Mouse (Mus musculus) Muller cell, postnatal 12 days (primary cell): ENCODE results near the gene Sort1.
A peak's percentile ranks its signal among the peaks of the same experiment; 100 is the strongest.

Experiments used
- DNase-seq: peaks from one replicate; pipeline ENCODE4 v3.0.0-alpha.2; 2015; ENCODE audit errors: inconsistent ontology term

Gene Sort1

DNA sequence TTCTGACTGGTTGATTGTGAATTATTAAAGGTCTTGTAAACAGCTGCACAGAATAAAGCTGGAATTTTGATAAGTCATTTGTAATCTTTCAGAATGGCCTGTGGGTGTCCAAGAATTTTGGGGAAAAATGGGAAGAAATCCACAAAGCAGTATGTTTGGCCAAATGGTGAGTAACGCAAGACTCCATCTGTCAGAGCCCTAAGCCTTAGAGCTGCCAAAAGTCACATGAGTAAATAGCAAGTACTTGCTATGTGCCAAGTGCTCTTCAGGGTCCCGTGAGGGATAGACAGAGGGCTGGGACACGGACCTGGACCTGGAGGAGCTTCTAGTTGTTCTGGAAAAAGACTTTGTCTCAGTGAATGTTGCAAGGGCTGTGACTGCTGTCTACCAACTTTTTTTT lies 44.0 kb downstream of the Sort1 start:
- DNase-seq: peak; percentile 29

DNA sequence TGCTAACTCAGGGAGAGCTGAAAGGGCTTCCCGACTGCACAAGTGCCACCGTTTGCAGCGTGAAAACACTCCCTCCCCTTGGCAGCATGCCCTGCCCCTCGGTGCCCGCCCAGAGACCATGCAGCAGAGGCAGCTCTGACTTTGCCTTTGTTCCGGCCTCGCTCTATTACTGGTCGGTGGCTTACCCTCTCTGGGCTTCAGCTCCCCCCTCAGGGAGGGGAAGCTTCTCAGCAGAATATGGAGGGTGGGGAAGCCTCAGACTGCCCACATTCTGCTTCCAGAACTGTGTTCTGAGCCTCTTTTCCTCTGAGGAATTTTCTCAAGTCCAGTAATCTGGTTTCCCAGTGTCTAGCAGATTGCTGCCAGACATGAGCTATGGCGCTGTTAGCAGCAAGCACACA lies 44.6 kb downstream of the Sort1 start:
- DNase-seq: peak; percentile 70

DNA sequence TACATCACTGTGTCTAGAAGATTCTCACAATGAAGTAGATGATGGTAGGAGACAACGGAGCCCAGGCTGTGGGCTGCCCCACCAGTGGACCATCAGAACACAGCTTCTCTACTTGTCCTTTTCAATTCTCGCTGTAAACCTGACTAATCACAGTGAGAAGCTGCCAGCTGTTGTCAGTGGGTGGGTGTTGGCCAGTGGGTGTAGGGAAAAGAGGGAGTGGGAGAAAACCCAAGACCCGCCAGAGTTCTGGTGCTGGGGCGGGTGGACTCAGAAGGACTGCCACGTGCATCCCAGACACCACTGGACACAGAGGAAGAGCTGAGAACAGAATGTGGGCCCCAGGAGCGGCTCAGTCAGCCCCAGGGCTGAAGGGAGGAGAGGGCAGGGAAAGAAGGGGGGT lies 46.9 kb downstream of the Sort1 start:
- no peak for DNase-seq

DNA sequence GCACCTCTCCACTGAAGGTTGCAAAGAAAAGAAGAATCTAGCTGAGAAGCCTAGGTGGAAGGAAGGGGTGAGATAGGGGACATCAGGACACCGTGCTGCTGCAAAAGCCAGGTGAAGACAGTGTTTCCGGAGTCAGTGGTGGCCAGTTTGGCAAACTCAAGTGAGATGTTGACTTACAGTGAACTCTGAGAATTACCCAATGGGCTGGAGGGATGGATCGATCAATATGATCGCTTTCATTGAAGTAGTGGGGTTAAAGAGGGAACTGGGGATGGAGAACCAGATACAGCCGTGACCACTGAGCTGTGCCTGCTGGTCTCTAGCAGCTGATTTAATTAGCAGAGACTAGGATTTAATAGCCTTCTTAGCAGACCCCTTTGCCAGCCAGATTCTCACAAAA lies 53.0 kb downstream of the Sort1 start:
- DNase-seq: no peak

DNA sequence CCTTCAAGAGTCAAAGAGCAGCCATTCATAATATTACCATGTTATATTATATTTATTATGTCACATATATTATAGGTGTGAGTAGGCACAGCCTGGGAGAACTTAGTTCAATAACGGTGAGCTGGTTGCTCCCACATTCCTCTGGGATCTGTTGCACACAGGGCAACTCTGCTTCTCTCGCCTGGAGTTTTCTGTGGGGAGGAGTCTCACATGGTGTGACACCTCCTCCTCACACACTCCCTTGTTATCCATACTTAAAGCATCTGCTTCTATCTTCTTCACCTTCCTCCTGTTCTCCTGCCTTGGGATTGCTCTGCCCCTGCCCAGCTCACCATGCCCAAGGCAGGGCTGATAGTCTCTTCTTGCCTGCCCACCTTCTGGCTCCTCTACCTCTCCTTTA lies 57.2 kb downstream of the Sort1 start:
- DNase-seq: no peak

DNA sequence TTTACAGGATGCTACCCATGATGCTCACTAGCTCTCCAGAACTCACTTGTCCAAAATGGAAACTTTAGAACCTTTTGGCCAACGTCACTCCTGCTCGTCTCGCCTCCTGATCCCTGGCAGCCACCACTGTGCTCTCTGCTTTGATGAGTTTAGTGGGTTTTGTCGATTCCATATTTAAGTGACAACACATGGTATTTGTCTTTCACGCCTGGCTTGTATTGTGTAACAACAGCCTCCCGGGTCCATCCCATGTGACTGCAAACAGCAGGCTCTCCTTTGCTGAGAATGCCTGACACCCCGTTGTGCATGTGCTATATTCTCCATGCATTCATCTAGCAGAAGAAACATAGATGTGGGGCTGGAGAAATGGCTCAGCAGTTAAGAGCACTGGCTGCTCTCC lies 58.3 kb downstream of the Sort1 start:
- no peak for DNase-seq

DNA sequence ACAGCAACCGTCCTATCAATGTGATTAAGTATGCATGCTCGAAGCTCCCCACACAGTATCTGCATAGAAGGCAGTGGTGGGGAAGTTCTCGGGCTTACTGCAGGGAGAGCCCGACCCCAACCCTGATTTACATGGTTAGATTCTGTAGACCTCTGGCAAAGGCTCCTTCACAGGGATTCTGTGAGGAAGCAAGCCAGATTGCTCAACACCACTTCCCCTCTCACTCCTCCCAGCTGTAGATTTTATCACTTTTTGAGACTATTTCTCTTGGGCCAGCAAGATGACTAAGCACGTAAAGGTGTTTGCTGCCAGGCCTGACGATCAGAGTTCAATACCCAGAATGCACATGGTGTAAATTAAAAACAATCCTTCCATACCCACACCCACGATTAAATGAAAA lies 62.0 kb downstream of the Sort1 start:
- no peak for DNase-seq

DNA sequence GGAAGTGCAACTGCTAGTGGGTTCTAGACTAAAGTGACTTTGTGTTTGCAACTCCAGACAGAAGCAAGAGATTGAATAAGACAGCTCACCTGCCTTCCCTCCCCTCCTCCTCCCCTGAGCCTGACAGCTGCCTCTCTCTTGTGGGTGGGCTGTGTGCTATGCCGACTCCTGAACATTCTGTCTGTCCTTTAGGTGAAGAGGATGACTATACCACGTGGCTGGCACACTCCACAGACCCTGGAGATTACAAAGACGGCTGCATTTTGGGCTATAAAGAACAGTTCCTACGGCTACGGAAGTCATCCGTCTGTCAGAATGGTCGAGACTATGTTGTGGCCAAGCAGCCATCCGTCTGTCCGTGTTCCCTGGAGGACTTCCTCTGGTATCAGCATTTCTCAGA lies 64.5 kb downstream of the Sort1 start:
- no peak for DNase-seq

DNA sequence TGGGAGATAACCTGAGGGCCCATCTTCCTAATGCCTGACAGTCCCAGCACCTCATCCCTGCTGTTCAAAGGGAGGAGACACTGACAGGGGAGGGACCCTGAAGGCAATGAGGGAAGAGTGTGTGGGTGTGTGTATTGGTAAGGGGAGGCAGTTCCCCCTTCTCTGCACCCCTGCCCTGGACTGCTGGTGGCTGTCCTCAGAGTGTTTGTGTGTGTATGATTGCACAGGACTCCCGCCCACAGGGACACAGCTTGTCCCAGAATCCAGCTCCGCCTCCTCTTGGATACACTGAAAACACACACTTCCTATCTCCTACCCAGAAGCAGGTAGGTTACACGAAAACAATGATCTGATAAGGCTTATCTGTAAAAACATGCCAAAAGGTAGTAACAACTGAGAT lies 71.4 kb downstream of the Sort1 start:
- DNase-seq: no peak

DNA sequence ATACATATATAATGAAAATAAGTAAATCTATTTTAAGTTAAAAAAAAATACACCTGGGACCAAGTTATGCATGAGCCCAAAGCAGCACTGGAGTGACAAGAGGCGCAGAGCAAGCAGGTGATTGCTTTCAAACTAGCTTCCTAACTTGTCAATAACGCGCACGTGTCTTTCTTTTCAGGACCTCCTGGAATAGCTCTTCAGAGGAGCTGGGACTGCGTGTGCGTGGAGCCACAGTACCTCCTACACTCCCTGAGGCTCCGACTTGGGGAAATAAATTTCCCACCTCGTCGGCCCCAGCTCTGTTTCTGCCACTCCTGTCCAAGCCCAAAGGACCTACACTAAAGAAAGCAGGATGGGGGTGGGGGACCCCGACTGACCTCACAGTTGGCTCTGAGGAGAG lies 73.2 kb downstream of the Sort1 start:
- no peak for DNase-seq

DNA sequence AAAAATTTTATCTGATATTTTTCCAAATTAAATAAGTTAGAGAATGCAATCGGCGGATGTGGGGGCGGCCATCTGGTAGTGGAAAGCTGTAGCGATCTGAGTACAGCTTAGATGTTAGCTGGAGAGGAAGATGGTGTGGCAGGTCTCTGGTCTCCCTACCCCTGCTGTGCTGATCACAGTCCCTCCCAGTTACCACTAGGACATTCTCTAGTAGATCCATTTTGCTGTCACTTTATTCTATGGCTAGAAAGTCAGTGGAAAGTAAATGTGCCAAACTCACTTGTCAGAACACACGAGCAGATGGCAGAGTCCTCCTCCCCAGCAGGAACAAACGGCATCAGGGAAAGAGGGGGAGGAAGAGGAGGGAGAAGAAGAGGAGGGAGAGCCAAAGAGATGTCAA lies 74.6 kb downstream of the Sort1 start:
- no peak for DNase-seq

DNA sequence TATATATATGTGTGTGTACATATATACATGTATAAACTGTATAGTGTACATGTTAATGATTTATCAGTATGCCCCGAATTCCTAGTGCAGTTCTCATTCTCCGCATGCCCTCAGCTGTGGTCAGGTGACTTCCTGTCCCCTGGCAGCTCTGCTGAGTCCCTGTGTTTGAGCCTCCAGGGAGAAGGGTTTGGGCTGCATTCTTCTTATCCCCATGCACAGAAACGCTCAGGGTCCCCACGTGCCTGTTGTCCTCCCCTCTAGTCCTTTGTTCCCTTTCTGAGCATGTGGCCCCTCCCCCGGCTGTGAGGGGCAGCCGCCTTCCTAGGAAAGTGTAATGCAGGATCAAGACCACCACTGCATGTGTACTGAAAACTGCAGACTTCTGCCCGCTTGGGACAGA lies 77.0 kb downstream of the Sort1 start:
- DNase-seq: no peak

DNA sequence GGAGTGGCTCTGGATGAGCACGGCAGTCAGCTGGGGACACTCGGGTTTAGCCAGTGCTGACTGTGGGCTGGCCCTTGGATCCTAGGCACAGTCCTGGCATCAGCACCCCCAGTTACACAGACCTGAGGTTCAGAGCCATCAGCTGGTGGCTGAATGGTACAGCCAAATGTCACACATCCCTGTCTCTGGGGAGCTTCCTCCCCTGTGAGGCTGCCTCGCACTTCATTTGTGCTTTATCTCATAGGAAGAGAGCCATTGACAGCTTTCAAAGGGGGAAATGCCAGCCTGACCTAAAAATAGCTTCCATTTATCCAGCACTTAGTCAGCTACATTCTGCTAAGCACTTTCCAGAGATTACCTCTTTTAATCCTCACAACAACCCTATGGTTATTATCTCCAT lies 79.7 kb downstream of the Sort1 start:
- no peak for DNase-seq

DNA sequence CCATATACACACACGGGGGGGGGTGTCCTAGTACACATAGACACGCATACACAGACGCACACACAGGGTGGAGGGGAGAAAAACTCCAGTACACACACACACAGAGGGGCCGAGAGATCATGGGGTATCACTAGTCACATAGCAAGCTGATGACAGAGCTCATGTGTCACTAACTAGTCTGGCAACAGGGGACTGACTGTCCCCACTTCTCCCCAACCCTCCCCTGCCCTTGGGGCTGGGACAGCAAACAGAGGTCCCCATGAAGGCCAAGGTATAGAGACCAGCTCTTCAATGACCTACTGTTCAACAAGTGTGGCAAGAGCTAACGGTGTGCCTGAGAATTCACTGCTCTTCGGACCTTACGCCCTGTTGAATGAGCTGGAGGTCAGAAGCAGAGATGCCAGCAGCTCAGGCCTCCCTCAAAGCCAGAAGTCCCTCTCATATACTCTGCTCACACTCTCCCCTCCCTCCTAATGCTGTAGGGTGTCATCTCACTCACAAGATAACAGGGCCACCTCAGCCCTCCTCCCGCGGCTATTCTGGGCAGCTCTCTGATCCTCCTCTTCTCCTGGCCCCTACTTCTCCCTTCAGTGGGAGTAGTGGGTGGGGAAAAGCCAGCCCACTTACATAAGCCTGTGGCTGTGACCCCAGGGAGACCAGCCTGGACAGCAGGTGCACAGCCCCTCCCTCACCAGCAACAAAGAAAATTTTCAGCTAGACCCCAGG lies 80.6 kb downstream of the Sort1 start, which contains the start of gene Mybphl:
TSS of gene Mybphl (plus strand) at position 642 of the 726 bp plus-strand sequence.
- DNase-seq: no peak

DNA sequence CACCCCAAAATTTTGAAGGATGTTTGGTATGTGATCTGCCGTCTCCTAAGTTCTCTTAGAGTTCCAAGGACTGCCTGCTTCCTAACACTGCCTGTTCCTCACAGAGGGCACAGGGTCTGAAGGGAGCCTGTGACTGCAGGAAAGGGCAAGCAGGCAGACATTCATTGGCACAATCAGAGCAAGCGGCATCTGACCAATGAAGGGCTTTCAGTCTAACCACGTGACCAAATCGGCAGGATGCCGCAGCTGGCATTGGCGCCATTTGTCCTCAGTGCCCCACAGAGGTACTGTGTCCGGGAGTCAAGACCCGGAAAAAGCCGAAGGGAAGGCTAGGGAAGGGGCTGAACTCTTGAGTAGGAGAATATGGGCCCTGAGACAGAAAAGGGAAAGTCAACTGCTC lies 83.3 kb downstream of the Sort1 start:
- no peak for DNase-seq

DNA sequence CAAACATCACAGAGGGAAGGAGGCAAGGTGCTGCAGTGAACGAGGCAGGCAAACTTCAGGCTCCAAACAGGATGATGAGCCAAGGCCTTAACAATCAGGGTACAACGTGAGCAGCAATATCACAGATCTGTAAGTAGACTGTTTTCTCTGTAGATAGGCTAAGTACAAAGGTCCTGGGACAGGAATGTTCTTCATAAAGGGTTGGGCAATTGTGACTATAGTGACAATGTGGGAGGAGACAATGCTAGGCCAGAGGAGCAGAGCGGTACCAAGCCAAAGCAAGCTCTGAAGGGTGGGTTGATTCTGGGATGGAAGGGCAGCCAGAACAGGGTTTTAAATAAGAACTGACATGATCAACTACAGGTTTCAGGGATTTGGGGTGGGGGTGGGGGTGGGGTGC lies 83.9 kb downstream of the Sort1 start:
- no peak for DNase-seq

DNA sequence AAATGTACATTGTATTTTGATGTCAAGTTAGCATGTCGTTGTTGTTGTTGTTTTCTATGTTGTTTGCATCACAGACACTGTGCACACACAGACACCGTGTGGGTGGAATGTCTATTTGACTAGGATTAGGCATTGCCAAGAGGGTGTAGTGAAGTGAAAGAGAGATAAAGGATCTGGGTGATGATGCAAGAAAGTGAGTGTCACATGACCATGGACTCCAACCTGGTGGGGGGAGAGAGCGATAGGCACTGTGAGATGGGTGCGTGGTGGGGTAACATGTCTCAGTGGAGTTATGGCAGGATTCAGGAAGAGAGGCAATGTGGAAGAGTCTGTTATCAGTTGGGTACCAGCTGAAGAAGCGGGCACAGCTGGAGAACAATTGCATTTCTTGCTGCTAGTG lies 84.8 kb downstream of the Sort1 start:
- DNase-seq: no peak

DNA sequence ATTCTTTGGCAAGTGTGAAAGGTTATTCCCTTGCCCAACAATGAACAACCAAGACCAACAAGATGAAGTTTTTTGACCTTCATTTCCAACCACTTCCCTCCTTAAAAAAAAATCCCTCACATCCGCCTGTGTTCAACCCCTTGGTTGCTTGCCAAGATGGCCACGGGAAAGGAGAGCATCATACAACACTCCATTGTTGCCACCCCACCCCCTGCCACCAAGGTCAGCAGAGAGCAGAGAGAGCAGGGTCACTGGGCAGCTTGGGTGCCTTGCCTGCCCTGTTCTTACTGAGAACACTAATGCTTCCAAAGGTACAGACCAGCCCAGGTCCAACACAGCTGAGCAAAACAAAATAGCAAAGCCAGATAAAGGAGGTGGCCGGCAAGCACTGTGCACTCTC lies 88.4 kb downstream of the Sort1 start:
- DNase-seq: peak; percentile 69

DNA sequence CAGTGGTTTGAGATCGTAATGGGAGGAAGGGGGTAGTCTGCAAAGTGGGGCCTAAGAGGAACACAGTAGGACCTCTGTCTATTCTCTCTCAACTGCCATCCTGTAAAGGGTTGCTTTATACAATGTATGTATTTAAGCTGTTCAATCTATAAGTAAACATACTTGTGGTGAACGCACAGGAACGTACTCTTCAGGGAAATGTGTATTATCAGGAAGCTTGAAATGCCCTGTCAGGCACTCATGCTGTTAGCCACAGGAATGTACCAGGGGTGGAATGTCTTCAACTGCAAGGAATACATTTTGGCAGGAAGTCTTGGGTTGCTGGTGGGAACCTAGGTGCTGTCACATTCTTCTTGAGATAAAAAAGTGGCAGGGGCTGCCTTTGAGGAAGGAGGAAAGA lies 88.8 kb downstream of the Sort1 start:
- no peak for DNase-seq

DNA sequence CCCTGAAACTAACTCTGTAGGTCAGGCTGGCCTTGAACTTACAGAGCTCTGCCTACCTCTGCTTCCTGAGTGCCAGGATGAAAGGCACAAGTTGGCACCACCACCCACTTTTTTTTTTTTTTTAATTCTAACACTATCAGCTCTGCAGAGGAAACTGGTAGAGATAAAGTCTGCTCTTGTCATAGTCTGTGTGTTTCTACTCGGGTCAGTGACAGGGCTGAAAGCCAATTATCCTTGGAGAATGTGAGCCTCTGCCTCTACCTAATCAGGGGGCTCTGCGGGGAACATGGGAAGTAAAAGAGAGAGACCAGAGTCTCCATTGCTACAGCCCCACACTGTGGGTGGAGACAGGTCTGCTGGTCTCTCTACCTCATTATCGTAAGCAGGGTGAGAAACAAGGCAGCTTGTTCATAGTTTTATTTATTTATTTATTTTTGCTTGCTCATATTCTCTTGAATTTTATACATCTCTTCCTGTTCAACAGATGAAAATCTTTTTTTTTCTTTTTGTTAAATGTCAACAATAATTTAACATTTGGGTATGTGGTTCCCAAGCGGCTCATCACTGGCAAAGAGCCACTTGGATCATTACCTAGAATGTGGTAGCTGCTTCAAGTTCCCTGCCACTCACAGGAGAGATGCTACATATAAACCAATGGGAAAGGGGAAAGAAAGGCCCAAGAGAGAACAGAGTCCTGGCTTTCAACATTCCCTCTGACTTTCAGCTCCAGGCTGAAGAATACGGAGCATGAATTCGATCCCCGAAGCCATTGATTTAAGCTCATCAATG lies 95.2 kb downstream of the Sort1 start:
- no peak for DNase-seq

DNA sequence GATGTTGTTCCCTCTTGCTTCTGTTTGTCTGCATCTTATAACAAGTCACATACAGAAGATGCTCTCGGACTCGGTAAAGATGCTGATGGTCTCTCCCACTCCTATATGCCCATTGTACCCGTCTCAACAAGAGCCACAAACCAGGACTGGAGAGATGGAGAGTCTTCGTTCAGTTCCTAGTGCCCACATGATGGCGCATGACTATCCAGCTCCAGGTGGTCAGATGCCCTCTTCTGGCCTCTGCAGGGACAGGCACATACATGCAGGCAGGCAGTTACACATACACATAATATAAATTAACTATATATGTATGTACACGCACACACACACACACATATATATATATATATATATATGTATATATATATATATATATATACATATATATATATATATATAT lies 96.8 kb downstream of the Sort1 start:
- no peak for DNase-seq

DNA sequence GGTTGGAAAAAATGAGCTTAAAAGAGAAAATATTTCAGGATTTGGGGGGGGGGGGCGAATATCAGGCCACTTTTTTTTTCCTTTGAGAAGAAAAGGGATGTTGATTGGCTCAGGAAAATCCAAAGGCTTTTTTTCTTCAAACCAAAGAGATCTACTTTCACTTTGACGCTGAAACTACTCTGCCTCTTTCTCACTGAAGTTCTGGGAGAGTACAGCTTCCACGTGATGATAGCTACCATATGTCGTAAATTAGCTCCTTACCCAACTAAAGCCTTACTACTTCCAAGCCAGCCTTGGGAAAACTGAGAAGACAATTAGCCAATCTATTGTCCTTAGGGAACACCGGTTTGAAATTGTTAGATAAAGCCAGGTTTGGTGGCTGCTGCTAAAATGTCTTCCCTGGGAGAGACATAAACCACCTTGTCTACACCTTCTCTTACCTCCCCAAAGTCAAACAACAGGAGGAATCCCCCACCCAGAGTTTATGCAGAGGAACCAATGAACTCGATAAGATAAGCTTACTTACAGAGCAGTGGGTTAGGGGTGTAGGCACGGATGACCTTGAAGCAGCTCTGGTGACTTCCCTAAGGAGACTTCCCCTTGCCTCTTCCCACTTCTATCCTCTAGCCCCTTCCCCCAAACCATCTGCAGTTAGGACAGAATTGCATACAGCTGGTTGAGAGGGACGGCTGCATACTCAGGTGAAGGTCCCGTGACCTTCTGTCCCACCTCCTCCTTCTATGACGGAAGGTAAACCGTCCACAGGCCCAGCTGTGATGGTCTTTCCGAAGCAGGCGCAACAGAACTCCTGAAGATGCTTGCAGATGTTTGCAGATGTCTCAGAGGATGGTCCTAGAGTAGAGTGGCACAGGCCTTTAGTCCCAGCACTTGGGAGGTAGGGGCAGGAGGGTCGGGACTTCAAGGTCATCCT lies 98.3 kb downstream of the Sort1 start:
- no peak for DNase-seq
